Mouse (Mus musculus): ENCODE results near the gene Slc36a2.

The Slc36a2 gene

DNA sequence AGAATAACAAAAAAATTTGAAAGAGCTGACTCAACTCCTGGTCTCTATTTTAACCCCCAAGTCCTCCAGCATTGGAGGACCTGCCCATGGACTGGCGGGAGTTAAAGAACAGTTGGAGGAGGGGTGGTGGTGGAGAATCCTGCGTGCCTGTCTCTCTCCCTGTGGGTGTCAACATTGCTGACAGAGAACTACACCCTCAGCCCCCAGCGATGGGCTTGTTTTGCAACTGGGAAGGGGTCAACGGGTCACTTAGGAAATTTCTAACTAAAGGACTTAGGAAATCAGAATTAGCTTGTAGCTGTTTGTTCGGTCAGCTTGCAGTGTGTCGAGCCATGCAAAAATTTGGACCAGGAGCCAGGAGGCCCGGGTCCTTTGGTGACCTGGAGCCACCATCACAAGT is 1.8 kb downstream of the Slc36a2 start:
- DNase-seq = no peak

DNA sequence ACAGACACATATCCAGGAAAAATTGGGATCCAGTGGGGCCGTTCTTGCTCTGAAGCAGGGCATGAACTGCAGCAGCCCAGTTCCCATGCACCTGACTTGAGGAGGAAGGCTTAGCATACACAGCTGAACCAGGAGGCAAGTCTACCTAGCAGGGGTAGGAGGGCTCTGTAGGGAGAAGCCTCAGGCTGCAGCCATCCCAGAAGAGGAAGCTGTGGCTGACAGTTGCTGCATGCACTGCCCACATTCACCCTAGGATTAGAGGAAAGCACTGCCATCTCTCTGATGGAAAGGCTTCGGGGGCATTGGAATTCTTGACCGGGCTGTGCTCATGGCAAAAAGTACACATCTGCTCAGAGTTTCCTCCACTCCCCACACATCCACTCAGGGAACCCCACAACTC is 5.0 kb downstream of the Slc36a2 start:
- no peak for DNase-seq

DNA sequence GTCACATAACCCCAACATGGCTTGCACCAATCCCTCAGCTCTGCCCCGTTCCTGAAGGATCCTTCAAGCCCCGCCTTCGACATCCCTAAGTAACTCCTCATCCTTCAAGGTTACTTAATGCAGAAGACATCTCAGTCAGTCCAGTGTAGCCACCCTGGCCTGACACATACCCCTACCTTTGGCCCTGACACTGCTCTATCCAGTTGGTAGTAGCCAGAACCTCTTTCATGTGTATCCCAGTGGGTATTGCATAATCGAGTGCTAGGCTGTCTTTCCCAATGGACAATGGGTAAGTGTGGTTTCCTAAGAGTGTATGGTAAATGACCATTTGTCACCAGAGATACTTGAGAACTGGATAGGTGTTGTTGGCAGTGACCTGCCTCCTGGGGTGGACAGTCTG is 6.0 kb downstream of the Slc36a2 start:
- DNase-seq = no peak

DNA sequence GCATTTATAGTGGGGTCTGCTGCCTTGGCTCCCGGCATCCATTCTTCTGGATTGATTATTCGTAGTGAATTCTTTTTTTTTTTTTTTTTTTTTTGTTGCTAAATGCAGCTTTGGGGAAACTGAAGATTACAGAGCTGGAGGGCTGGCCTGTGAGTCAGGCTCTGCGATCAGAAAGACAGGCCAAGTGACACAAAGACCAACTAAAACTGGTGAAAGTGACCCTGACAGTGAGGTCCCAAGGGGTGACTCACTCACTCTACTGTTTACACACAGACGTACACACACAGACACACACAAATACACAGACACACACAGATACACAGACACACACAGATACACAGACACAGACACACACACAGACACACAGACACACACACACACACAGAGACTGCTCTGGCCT is 14.4 kb downstream of the Slc36a2 start:
- DNase-seq = no peak

DNA sequence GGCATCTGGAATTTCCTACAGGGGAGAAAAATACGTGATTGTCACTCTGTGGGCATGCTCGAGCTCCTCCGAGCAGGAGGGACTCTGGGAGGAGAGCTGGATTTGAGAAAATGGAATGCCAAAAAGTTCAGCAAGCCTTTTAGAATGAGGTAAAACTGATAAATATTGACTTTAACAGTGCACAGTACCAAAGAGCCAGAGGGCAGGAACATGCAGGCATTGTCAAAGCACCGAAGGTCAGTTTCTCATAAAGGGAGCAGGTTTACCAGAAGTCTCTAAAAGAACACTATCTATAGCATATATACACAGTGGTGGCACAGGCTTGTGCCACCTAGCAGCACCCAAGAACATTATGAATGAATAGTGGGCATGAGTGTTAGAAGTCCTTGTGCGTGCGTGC is 16.0 kb downstream of the Slc36a2 start:
- DNase-seq = no peak

DNA sequence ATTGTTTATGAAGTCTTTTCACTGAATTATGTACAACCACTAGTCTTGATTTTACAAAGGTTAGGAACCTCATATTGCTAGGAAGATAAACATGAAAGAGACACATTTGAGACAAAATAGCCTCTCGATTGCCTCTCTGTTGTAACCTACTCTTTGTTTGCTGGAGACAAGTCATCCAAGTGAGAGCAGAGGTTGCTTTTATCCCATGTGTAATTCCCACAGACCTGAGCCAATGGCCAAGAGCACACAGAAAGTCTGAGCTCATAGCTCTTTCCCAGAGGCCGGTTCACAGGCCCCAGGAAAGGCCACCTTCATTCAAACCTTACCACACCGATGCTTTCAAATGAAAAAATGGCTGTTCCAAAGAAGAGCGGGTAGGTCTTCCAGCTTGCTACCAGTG is 16.4 kb downstream of the Slc36a2 start:
- no peak for DNase-seq

DNA sequence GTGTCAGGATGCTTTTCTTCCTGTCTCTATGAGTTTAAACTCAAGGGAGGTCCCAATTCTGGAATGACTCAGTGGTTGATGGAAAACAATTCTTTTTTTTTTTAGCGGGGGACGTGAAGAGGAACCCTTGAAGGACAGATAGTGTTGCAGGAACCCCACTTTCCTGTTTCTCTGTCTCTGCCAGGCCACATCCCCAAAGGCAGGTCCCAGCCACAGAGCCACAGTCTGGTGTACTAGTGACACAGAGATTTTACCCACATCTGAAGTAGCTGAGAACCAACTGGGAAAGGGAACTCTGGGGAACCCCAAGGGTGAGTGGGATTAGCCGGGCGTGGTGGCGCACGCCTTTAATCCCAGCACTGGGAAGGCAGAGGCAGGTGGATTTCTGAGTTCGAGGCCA is 19.1 kb downstream of the Slc36a2 start:
- DNase-seq = no peak

DNA sequence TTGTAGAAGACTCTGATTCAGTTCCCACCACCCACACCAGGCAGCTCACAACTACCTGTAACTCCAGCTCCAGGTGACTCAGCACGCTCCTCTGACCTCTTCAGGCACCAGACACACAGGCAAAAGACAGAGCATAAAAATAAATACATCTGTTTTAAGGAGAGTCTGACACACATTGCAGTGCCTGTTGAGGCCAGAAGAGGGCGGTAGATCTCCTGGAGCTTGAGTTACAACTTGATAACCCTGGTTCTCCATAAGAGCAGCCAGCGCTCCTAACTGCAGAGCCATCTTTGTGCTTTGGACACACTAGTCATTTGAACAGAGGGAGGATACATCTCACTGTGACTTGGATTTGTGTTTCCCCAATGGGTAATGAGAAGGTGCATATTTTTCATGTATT is 20.2 kb downstream of the Slc36a2 start:
- DNase-seq = peak; percentile 41

DNA sequence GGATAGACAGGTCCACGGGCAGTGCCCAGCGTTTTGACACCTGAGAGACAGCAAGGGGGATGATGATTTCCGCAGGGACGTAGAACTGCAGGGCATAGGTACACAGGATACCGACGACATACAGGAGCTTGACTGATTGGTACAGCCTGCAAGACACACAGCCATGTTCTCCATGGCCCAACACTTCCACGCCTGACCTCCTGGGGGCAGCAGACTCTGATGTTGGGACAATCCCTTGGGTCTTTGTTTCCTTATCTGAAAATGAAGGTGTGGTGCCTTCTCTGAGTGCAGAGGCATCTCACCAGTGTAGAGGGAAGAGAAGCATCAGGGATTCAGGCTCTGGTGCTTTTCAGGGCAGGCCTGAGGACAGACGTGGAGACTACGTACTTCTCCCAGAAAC is 22.2 kb downstream of the Slc36a2 start:
- no peak for DNase-seq

DNA sequence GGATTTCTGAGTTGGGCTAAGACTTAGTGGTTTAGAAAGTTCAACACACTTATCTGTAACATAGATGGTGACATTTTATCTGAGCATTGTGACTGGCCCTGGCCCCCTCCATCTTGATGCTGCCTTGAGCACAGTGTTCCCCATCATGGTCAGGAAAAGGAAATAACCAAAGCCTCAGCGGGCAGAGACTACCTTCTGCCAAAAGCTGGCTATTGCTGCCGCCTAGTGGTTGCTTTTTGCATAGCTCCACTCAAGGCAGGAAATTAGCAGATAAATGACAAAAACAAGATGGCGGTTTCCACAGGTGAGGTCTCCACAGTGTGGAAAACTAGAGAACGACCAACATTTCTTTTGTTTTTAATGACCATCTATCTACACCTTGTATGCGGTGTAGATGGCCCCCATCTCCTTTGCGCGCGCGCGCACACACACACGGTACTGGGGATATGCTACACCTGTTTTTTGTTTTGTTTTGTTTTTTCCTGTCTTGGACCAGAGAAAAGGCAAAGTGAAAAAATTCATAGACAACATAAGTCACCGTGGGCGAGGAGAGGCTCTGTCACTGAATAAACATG is 26.0 kb downstream of the Slc36a2 start:
- peak; percentile 68 for DNase-seq

DNA sequence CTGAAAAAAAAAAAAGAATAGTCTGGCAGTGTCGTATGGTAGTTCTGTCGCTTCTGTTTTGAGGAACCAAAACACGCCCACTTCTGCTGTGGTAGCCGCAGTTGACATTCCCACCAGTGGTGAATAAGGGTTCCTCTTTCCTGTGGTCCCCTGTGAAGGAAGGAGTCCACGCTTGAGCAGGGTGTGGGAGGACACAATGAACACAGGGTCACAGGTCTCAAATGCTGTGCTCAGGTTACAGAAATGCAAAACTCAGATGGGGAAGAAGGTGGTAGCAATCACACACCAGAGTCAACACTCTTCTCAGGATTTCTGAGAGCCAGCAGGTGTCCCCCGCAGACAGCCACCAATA is 29.8 kb downstream of the Slc36a2 start:
- no peak for DNase-seq

DNA sequence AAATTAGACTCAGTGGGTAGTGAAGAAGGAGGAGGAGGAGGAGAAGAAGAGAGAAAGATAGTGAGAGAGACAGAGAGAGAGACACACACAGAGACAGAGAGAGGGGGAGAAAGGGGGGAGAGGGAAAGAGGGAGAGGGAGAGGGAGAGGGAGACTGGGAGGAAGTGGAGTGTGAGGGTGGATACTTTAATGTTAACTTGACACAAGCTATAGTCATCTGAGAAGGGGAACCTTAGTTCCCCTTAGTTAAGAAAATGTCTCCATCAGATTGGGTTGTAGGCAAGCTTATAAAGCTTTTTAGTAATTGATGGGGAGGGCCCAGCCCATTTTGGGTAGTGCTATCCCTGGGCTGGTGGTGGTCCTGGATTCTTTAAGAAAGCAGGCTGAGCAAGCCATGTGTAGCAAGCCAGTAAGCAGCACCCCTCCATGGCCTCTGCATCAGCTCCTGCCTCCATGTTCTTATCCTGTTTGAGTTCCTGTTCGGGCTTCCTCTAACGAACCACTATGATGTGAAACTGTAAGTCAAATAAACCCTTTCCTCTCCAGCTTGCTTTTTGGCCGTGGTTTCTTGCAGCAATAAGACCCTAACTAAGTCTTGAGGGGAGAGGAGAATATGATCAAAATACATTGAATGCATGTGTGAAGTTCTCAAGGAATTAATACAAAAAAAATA is 30.3 kb downstream of the Slc36a2 start:
- DNase-seq = no peak

DNA sequence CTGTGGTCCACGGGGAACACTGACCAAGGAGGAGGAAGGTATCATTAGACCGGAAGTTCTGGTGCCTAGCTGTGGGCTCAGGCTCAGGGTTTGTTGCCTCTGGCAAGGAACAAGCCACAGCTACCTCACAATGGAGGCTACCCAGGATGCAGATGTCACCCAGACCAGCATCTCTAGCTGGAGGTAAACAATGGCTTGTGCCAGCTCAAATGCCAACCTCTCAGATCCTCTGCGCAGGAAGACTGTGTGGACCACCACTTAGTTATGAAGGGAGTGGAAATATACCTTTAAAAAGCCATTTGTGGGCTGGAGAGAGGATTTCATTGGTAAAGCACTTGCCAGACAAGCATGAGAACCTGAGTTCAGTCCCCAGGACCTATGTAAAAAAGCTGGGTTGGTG is 33.3 kb downstream of the Slc36a2 start, which contains the start of gene Slc36a3:
TSS of gene Slc36a3 (minus strand) at position 101 of the 400 bp plus-strand sequence.
- no peak for DNase-seq

DNA sequence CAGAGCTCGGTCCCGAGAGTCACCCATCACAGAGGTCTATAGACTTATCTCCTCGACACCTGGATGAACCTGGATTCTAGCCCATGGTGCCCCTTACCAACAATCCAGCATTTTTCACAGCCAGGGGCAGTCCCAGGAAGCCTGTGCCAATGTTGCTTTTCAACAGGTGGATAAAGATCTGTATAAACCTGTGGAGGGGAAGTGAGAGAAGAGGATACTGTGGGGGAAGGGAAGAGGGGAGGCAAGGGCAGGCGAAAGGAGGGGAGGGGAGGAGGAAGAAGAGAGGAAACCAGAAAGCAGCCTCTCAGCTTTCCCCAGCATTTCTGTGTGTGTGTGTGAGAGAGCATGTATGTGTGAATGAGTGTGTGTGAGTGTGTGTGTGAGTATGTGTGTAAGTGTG is 36.4 kb downstream of the Slc36a2 start:
- no peak for DNase-seq

DNA sequence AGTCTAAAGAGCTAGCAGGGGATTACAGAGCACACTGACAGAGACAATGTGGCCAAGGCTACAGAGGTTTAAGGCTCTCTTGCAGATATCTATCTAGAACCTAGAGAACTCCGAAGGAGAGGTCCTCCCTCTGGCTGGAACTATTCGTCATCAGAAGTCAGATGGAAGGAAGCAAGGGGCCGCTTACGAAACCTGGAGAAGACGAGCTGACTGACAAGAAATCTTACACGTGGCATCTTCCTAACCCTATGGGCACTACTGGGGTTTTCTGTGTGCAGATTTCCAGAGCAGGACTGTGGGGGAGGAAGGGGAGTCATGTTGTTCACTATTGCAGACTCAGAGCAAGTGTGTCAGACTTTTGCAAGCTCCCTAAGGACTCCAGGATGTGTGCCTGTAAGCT is 37.5 kb downstream of the Slc36a2 start:
- no peak for DNase-seq

DNA sequence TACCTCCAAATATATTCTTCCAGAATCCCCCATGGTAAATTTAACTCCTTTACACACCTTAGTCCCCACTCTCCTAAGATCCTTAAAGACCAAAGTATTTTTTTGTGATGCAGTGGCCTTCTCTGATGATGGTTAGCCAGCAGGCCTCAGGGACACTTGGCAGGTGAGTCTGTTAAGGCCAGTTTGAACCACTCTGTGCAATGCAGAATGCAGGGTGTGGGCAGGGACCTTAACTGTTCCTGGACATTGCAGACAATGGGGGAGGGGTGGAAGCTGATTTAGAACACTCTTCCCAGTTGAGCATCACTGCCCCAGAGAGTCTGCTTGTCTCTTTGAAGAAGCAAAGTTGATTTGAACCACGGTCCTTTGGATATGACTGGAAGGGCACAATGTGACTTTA is 38.0 kb downstream of the Slc36a2 start:
- no peak for DNase-seq

DNA sequence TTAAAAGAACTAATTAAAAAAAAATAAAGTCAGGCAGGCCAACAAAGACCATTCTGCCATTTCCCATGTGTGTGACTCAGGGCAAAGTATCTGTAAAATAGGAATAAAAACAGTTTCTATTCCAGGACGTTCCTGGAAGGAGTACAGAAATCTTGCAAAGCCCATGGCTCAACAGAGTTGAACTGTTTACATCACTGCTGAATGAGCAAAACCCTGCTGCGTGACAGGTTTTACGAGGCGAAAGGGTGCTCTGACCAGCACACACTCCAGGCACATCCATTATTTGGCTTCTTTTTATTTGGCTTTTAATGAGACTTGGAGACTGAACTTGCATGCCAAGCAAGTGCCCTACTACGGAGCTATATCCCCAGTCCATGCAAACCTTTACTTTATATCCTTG is 40.9 kb downstream of the Slc36a2 start:
- no peak for DNase-seq

DNA sequence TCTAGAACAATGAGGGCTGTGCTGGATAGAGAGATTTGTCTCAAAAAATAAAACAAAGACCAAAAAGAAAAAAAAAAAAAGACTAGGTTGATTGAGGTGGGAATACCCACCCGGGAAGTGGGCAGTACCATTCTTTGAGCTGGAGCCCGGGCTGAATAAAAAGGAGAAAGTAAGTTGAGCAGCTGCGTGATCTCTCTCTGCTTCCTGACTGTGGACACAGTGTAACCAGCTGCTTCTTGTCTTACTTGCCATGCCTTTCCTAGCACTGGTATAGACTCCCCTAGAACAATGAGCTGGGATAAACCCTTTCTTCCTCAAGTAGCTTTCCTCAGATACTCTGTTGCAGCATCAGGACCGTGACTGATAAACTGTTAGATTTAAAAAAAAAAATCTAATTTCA is 43.4 kb downstream of the Slc36a2 start:
- no peak for DNase-seq

DNA sequence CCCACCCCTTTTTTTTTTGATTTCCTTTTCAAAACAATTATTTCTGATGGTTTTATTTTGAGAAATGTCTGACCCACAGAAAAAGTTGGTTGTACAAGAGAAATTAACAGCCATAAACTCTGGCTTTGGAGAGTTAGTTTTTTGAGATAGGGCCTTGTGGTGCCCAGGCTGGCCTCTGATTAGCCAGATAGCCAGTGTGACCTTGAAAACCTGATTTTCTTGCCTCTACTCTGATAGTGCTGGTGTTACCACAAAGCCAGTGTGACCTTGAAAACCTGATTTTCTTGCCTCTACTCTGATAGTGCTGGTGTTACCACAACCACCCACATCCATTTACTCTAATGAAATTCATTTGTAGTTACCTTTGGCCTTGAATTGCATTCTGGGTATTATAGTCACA is 47.2 kb downstream of the Slc36a2 start:
- no peak for DNase-seq

DNA sequence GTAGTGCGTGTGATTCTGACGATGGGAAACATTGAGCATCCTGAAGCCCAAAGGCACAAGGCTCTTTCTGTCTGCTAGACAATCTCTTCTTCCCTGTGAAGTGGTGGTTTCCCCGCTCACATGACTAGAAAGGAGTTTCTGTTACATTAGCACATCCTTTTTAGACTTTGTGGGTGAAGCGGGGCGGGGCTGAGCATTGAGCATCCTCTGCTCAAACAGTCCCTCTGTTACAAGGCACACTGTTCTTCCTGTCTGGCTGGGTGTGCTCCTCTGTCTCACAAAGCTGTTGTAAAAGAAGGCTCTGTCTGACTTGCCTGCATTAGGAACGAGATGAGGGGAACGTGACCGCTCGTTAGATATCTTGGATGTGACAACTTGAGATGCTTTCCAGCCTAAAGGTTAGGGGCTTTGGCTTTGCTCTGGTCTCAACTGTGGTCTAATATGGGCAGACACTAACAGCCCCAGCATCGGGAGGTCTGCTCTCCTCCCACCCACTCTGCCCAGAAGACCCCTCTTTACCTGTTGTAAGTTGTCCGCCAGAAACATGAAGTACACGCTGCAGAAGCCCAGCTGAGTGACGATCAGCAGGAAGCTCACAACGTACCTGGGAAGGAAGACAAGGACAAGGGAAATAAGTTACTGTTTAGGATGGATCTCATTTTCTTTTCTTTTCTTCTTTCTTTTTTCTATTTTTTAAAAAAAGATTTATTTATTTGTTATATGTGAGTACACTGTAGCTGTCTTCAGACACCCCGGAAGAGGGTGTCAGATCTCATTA is 47.9 kb downstream of the Slc36a2 start:
- DNase-seq = no peak

DNA sequence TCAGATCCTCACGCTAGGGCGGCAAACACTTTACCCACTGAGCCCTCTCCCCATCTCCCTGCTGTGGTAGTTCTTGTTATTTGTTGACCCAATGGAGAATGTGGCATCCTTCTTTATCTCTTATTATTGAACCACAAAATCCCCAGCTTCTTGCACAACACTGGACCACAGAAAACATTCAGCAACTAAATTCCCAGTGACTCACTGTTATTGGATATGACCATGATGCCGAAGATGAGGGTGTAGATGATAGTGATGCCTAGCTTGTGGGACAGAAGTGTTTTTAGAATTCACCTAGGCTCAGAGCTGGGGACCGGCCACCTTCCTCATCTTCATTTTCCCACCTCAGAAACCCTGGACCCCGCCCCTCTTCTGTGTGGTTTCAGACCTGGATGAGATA is 50.0 kb downstream of the Slc36a2 start:
- DNase-seq = no peak

DNA sequence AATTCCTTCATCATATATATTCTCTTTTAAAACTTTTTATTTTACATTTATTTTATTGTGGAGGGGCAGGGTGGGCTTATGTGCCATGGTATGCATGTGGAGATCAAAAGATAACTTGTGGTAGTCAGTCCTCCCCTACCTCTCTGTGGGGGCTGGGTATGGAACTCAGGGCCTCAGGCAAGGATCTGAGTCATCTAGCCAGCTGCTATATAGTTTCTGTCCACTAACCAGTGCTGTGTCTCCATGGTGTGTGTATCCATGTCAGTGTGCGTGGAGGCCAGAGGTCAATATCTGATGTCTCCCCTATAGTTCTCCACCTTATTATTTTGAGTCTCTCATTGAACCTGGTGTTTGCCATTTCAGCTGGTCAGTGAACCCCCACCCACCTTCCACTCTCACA is 50.5 kb downstream of the Slc36a2 start:
- no peak for DNase-seq

DNA sequence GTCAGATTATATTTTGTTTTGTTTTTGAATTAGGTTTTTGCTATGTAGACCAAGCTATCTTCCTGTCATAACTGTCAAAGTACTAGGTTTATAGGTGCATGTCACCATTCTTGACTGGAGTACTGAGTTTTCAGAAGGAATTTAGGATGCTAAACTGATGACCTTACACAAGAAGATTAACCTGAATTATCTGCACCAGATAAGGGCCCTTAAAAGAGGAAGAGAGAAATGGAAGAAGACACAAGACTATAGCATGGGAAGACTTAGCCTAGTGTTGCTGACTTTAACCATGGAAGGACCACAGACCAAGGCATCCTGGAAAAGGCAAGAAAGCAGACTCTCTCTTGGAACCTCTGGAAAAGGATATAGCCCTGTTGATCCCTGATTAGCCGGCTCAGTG is 51.7 kb downstream of the Slc36a2 start:
- DNase-seq = no peak

DNA sequence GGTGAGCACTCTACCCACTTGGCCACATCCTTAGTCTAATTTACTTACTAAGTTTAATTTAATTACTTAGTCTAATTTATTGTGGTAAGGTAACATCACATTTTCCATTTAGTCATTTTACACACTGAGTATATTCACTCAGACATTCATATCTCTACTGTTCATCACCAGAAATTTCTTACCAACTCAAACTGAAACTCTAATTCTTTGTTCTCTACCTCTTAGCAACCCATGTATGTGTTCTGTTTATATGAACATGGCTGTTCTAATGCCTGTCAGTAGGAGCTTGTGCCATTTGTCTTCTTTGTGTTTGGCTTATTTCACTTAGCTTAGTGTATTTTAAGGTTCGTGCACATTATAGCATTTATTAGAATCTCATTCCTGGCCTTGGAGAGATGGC is 52.9 kb downstream of the Slc36a2 start:
- no peak for DNase-seq

Data from cerebellum, adult 9-11 months (tissue).